Mouse (Mus musculus): ENCODE measurements at regions not wholly inside any gene's neighbourhood (a gene's known extent, or its start where the extent isn't known, plus 50 kb on each side); places are given as distances from the start of the nearest gene placed in this dataset.

DNA sequence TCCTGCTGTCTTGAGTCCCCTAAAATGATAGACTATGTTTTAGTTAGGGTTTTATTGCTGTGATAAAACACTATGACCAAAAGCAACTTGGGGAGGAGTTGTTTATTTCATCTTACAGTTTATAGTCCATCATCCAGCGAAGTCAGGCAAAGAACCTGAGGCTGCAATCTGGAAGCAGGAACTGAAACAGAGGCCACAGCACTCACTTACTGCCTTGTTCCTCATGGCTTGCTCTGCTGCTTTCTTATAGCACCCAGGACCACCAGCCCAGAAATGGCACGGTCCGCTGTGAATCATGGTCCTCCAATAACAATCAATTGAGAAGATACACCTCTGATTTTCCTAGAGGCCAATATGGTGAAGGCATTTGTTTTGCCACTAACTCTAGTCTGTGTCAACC is 486.5 kb upstream of the Clint1 start:
- TF ChIP-seq CTCF (IDR thresholded peaks at IDR 0.05; ENCODE audit: borderline replicate concordance, insufficient read depth, low read depth, low read length), result no peak
- no peak for TF ChIP-seq POLR2A (IDR thresholded peaks at IDR 0.05; ENCODE audit: borderline replicate concordance, insufficient read depth, low read length)

Data from cerebellum, adult 2 months (tissue).